Mouse (Mus musculus) liver, embryonic 11.5 days (tissue): Measurements from ENCODE around the gene Dnlz. TPM values are rescaled to one million over a fixed set of nuclear protein-coding genes. Genes with fewer than 3 reads are reported as not detected.

ENCODE experiments used
- ATAC-seq: fragments of 200-750 bp; cut with Nextera tagmentation; replicated peaks from 2 replicates; pipeline ENCODE4 v1.8.0; 2017; ENCODE audit warnings: moderate number of reproducible peaks, mild to moderate bottlenecking, moderate TSS enrichment, moderate library complexity; ENCODE audit not compliant: low FRiP score
- DNase-seq: peaks from one replicate; pipeline ENCODE4 v3.0.0-alpha.2; 2017; ENCODE audit warnings: low spot score
- H3K27ac ChIP-seq: fragments of 300-500 bp; sonication (generic); 2 replicates; pipeline ENCODE4 v1.5.1; 2014; ENCODE audit warnings: mild to moderate bottlenecking, low read depth, low read length, control low read depth
- H3K27me3 ChIP-seq: fragments of 300-500 bp; sonication (generic); replicated peaks from 2 replicates; pipeline ENCODE4 v1.6.1; 2014; ENCODE audit warnings: low read length, mixed read lengths; ENCODE audit not compliant: control insufficient read depth, insufficient read depth
- H3K36me3 ChIP-seq: fragments of 300-500 bp; sonication (generic); 2 replicates; pipeline ENCODE4 v1.6.1; 2014; ENCODE audit warnings: mild to moderate bottlenecking, low read length, moderate library complexity, mixed read lengths; ENCODE audit not compliant: control insufficient read depth, insufficient read depth
- H3K4me1 ChIP-seq: fragments of 300-500 bp; sonication (generic); replicated peaks from 2 replicates; pipeline ENCODE4 v1.6.1; 2014; ENCODE audit warnings: low read length, mixed read lengths; ENCODE audit not compliant: control insufficient read depth, insufficient read depth
- H3K4me2 ChIP-seq: fragments of 300-500 bp; sonication (generic); 2 replicates; pipeline ENCODE4 v1.6.1; 2014; ENCODE audit warnings: mild to moderate bottlenecking, control low read depth, moderate library complexity
- H3K4me3 ChIP-seq: fragments of 300-500 bp; sonication (generic); 2 replicates; pipeline ENCODE4 v1.5.1; 2014; ENCODE audit warnings: low read depth, low read length, control low read depth
- H3K9ac ChIP-seq: fragments of 300-500 bp; sonication (generic); 2 replicates; pipeline ENCODE4 v1.6.1; 2014; ENCODE audit warnings: low read depth, low read length, control low read depth
- H3K9me3 ChIP-seq: fragments of 300-500 bp; sonication (generic); 2 replicates; pipeline ENCODE4 v1.6.1; 2016; ENCODE audit warnings: low read length, inconsistent platforms, mixed read lengths; ENCODE audit not compliant: control insufficient read depth
- WGBS: fragments of 180-500 bp; shearing (Covaris S2); extraction: QIAGEN DNeasy Blood & Tissue Kit; methylation state at CpG from one replicate; pipeline ENCODE4 v1.1.7; 2014; 5-methylcytosine and 5-hydroxymethylcytosine counted together
- polyA plus RNA-seq: library from polyadenylated mRNA; unstranded; fragments of >200 nt; fragmentation: Nextera tagmentation; extraction: Ambion mirVana; gene quantifications from 2 replicates; pipeline ENCODE4 v1.2.1, GENCODE M21; 2014

Gene Dnlz
- polyA plus RNA-seq, 1 experiment from 2014 or later = 23.0 TPM

DNA sequence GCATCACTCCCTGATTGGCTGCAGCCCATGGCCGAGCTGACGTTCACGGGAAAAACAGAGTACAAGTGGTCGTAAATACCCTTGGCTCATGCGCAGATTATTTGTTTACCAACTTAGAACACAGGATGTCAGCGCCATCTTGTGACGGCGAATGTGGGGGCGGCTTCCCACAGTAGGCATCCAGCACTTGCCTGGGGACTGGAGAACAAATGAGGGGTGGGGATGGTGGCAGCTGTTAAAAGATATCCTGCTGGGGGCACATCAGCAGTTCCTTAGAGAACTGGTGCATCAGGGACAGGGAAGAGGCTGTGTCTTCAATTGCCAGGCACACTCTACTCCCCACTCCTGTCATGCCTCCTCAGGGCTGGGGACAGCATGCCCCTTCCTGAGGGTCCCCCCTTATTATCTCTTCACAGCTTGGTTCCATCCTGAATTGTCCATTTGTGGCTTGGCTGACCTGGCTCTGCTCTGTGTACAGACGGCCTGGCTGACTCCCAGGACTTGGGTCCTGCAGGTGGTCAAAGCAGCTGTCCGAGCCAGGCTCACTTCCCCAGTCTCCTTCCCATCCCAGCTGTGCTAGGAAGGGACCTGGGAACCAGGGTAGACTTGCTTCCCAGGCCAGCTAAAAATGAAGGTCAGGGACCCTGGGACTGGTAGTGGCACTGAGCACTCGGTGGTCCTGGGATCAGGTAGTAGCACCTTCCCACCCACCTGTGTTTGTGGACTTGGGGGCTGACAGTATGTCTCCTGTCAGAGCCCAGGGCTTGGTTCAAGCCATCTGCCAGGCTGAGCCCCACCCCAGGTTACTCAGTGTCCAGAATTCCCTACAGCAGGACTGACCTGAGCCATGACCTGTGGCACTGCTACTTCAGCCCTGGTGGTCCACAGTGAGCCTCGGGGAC is 13.4 kb downstream of the Dnlz start:
- H3K27ac ChIP-seq = no peak overlapping the region
- DNase-seq (no peak), ATAC-seq (no peak)
- H3K4me1 ChIP-seq = peaks cover 13% of the 10 kb centered on the region
- H3K9ac ChIP-seq = no peak overlapping the region
- no peaks in the 10 kb centered on the region for H3K27me3 ChIP-seq
- WGBS = 86% methylated on average over 8 of the region's 13 CpGs
- 0 out of 2 replicates have a peak, but pooled peaks cover 2% of the 10 kb centered on the region for H3K36me3 ChIP-seq
- no peak overlapping the region for H3K4me2 ChIP-seq
- H3K9me3 ChIP-seq = no peaks in the 10 kb centered on the region
- H3K4me3 ChIP-seq = no peak overlapping the region

DNA sequence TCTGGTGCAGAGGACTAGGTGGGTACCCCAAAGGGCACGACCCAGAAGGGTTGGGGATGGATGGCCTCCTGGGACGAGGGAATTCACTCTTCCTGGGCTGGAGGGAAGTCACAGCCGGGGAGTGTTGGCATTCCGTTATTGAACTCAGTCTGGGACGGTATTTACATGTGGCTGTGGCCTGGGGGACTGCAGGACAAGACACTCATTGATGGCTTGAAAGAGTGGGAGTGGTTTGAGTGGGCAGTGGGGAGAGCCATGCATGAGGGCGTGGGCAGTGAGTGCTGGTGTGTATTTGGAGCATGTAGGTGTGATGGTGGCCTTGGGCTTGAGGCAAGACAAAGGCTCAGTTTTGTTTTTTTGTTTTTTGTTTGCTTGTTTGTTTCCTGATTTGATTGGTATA is 21.2 kb downstream of the Dnlz start:
- no peaks in the 10 kb centered on the region for H3K4me1 ChIP-seq
- WGBS = 80% methylated on average over 6 of the region's 6 CpGs
- H3K9me3 ChIP-seq = no peaks in the 10 kb centered on the region
- no peak overlapping the region for H3K4me3 ChIP-seq
- no peak overlapping the region for H3K27ac ChIP-seq
- ATAC-seq (no peak), DNase-seq (no peak)
- no peak overlapping the region for H3K4me2 ChIP-seq
- H3K27me3 ChIP-seq = no peaks in the 10 kb centered on the region
- H3K36me3 ChIP-seq = peaks cover 8% of the 10 kb centered on the region; the same call in 1 of the 2 replicates
- H3K9ac ChIP-seq = no peak overlapping the region

DNA sequence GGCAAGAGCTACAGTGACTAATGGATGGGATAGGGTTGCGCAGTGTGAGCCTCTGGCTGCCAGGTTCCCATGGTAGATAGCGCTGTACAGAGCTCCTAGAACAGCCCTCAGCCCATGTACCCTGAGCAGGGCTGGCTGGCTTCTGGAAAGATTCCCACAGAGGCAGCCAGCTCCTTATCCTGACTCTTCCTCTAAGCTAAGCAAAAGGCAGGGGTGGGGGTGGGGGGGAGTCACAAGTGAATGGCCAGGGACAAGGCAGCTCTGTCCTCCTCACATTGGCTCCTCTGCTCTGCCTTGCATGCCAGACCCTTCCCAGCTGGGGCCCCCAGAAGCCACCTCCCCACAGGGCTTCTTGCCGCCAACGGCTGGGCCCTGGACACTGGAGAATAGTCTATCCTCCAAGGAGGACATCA is 21.8 kb downstream of the Dnlz start:
- no peak overlapping the region for H3K9ac ChIP-seq
- H3K4me1 ChIP-seq = no peaks in the 10 kb centered on the region
- no peaks in the 10 kb centered on the region for H3K9me3 ChIP-seq
- H3K4me3 ChIP-seq = no peak overlapping the region
- no peak for DNase-seq
- H3K27me3 ChIP-seq = no peaks in the 10 kb centered on the region
- H3K4me2 ChIP-seq = no peak overlapping the region
- H3K27ac ChIP-seq = no peak overlapping the region
- 88% methylated on average over 4 of the region's 4 CpGs for WGBS
- H3K36me3 ChIP-seq = peaks cover 10% of the 10 kb centered on the region; the same call in 1 of the 2 replicates
- ATAC-seq = no peak

DNA sequence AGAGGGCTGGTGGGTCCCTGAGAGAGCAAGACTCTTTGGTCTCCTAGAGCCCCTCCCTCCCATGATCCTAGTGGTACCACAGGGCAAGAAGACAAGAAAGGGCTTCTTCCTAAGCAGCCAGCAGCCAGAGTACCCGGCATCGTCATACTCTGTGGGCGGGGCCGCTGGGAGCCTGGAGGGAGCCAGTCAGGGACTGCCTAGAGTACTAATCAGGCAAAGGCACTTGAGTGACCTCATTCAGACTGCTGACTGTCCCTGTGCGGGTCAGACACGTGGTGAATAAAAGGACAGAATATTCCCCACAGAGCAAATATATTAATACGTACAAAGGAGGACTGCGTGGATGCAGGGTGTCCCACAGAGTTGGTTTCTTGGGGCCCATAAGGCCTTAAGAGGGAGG is 22.5 kb downstream of the Dnlz start:
- Histone ChIP-seq H3K4me2 (no peak overlapping the region), H3K4me3 (no peak overlapping the region), H3K36me3 (peaks cover 11% of the 10 kb centered on the region; the same call in 1 of the 2 replicates), H3K4me1 (no peaks in the 10 kb centered on the region), H3K27me3 (no peaks in the 10 kb centered on the region), H3K9ac (no peak overlapping the region), H3K27ac (no peak overlapping the region), H3K9me3 (no peaks in the 10 kb centered on the region)
- ATAC-seq (no peak), DNase-seq (no peak)
- WGBS = 67% methylated on average over 8 of the region's 8 CpGs

DNA sequence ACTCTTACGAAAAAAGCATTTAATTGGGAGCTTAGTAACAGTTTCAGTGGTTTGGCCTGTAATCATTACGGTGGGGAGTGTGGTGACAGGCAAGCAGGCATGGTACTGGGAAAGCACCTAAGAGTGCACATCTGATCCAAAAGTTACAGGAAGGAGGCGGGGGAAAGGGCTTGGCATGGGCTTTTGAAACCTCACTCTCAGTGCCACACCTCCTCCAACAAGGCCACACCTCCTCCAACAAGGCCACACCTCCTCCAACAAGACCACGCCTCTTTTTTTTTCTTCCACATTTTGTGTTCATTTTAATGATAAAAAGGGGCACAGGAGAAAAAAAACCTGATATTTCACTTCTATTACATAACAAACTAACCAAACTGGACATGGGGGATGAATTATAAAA is 24.1 kb downstream of the Dnlz start:
- H3K36me3 ChIP-seq = peaks cover 19% of the 10 kb centered on the region; the same call in 1 of the 2 replicates
- 83% methylated on average over 4 of the region's 4 CpGs for WGBS
- DNase-seq = no peak

DNA sequence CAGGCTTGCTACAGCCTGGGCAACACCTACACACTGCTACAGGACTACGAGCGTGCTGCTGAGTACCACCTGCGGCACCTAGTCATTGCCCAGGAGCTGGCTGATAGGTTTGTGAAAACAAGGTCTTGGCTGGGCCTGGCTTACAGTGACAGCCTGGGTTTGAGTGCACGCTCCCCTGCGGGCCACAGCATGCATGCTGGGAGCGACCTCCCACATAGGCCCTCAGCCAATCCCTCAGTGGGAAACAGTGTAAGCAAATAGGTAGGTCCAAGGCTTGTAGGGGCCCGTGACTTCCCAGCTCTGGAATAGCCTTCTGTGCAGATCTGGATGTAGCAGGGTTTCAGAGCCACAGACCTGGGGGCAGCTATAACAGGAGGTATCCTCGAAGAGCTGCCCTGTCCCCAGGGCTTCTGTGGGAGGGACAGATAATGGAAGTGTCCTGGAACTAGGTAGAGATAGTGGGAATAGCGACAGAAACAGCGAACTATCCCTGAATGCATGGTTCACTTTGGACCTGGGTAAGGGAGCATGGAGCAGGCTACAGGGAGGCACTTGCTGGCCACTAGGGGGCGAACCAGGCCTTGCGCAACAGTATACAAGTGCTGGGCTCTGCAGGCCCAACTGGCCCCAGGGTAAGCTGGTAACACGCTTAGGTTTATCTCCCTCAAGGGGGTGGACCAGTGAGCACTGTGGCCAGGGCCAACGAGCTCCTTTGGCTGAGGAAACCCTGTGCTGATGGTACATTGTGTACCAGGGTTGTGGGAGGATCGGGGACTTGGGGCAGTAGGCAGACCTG is 26.3 kb downstream of the Dnlz start:
- H3K9ac ChIP-seq = no peak overlapping the region
- H3K4me2 ChIP-seq = no peak overlapping the region
- H3K27me3 ChIP-seq = no peaks in the 10 kb centered on the region
- no peaks in the 10 kb centered on the region for H3K9me3 ChIP-seq
- DNase-seq = peak; percentile 64
- no peak overlapping the region for H3K27ac ChIP-seq
- 61% methylated on average over 15 of the region's 15 CpGs for WGBS
- H3K4me3 ChIP-seq = no peak overlapping the region
- peaks cover 19% of the 10 kb centered on the region; the same call in 1 of the 2 replicates for H3K36me3 ChIP-seq
- no peaks in the 10 kb centered on the region for H3K4me1 ChIP-seq
- ATAC-seq = peak; percentile 80

More for the DNA sequence above, 24.1 kb downstream of the Dnlz start:
- Histone ChIP-seq H3K27me3 (no peaks in the 10 kb centered on the region), H3K27ac (no peak overlapping the region), H3K4me2 (no peak overlapping the region), H3K9me3 (no peaks in the 10 kb centered on the region), H3K4me3 (no peak overlapping the region), H3K9ac (no peak overlapping the region), H3K4me1 (no peaks in the 10 kb centered on the region)
- no peak for ATAC-seq

- Histone ChIP-seq H3K36me3 (peaks cover 19% of the 10 kb centered on the region; the same call in 1 of the 2 replicates), H3K4me1 (no peaks in the 10 kb centered on the region), H3K9ac (no peak overlapping the region), H3K27ac (no peak overlapping the region), H3K4me2 (no peak overlapping the region), H3K9me3 (no peaks in the 10 kb centered on the region), H3K27me3 (no peaks in the 10 kb centered on the region), H3K4me3 (no peak overlapping the region)
- WGBS = 77% methylated on average over 2 of the region's 2 CpGs
- DNase-seq = no peak
- ATAC-seq = no peak
Observed at GRCm38 (mm10) chr2:26324917-26325316, 27.0 kb downstream of the Dnlz start.

DNA sequence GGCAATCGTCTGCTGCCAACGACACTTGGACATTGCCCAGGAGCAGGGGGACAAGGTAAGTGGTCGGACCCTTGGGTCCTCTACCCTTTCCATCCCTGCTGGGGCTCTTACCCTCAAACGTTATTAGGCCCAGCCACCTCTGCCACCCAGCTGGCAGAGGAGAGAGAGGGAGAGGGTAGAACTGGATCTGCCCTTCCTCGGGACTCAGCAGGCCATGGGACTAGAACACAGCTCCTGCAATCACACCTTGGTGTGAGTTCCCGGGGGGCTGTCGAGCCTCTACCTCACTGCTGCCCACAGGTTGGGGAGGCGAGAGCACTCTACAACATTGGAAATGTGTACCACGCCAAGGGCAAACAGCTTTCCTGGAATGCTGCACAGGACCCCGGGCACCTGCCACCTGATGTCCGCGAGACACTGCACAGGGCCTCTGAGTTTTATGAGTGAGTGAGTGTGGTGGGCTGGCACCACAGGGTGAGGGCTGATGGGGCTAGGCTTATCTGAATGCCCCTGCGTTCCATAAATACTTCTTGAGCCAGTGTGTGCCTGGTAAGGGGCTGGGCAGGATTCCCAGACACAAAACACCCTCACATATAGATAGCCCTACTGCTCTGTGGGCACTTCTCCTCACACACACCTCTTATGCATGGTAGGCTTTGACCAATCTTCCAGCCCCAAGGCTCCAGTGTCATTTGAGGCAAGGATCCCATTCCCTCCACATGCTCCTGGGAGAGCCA is 28.2 kb downstream of the Dnlz start:
- DNase-seq = no peak
- Histone ChIP-seq H3K36me3 (peaks cover 19% of the 10 kb centered on the region; the same call in 1 of the 2 replicates), H3K27ac (no peak overlapping the region), H3K4me1 (no peaks in the 10 kb centered on the region), H3K9ac (0 out of 2 replicates have a peak overlapping the region, but pooled peaks have one; percentile 34), H3K9me3 (no peaks in the 10 kb centered on the region), H3K4me3 (no peak overlapping the region), H3K4me2 (no peak overlapping the region), H3K27me3 (no peaks in the 10 kb centered on the region)
- no peak for ATAC-seq
- 83% methylated on average over 13 of the region's 13 CpGs for WGBS
